Mouse (Mus musculus) kidney, embryonic 16.5 days (tissue): ENCODE measurements around the gene Doc2b. TPM values are rescaled to one million over a fixed set of nuclear protein-coding genes. Genes with fewer than 3 reads are reported as not detected.

ENCODE experiments used
- ATAC-seq: fragments of 200-750 bp; cut with Nextera tagmentation; 2 replicates; pipeline ENCODE4 v1.8.0; 2017; ENCODE audit warnings: moderate TSS enrichment; ENCODE audit not compliant: low FRiP score, low TSS enrichment
- H3K27ac ChIP-seq: fragments of 300-500 bp; sonication (generic); 2 replicates; pipeline ENCODE4 v1.5.1; 2014; ENCODE audit warnings: low read length
- H3K27me3 ChIP-seq: fragments of 300-500 bp; sonication (generic); 2 replicates; pipeline ENCODE4 v1.6.1; 2014; ENCODE audit warnings: low read length, control low read depth, mixed read lengths; ENCODE audit not compliant: insufficient read depth
- H3K36me3 ChIP-seq: fragments of 300-500 bp; sonication (generic); 2 replicates; pipeline ENCODE4 v1.6.1; 2014; ENCODE audit warnings: low read length, control low read depth, mixed read lengths; ENCODE audit not compliant: insufficient read depth
- H3K4me1 ChIP-seq: fragments of 300-500 bp; sonication (generic); 2 replicates; pipeline ENCODE4 v1.6.1; 2014; ENCODE audit warnings: low read length, control low read depth, mixed read lengths; ENCODE audit not compliant: insufficient read depth
- H3K4me2 ChIP-seq: fragments of 300-500 bp; sonication (generic); replicated peaks from 2 replicates; pipeline ENCODE4 v1.6.1; 2014; ENCODE audit warnings: low read depth, low read length
- H3K4me3 ChIP-seq: fragments of 300-500 bp; sonication (generic); 2 replicates; pipeline ENCODE4 v1.5.1; 2014; ENCODE audit warnings: mild to moderate bottlenecking, low read length
- H3K9ac ChIP-seq: fragments of 300-500 bp; sonication (generic); replicated peaks from 2 replicates; pipeline ENCODE4 v1.6.1; 2014; ENCODE audit warnings: low read length
- H3K9me3 ChIP-seq: fragments of 300-500 bp; sonication (generic); 2 replicates; pipeline ENCODE4 v1.6.1; 2016; ENCODE audit warnings: low read length, control low read depth
- WGBS: fragments of 180-500 bp; shearing (Covaris S2); extraction: QIAGEN DNeasy Blood & Tissue Kit; methylation state at CpG from one replicate; pipeline ENCODE4 v1.1.7; 2014; 5-methylcytosine and 5-hydroxymethylcytosine counted together
- polyA plus RNA-seq: library from polyadenylated mRNA; unstranded; fragments of >200 nt; fragmentation: Nextera tagmentation; extraction: Ambion mirVana; gene quantifications from 2 replicates; pipeline ENCODE4 v1.2.1, GENCODE M21; 2015

Doc2b gene
- 0.54 and 0.86 TPM in 2 replicates for polyA plus RNA-seq

DNA sequence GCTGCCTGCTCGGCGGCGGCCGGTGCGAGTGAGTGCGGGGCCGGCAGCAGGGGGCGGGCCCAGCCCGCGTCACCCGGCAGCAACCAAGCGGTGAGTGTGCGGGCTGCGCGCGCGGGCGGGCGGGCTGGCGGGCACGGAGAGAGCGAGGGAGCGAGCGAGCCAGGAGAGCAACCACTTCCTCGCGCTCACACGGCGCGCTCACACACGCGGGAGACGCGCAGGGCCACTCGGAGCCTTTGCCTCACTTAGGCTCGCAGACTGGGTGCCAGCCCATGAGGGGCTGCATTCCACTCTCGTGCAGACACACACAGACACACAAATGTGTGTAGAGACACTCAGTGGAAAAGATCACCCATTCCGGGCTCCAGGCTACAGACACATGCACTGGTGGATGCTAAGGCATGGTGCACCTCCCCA, at the start of gene Doc2b:
Gene Doc2b (minus strand): TSS at position 21 of the 417 bp plus-strand sequence.
- no peak within 1 kb of the TSS for H3K27ac ChIP-seq
- H3K4me3 ChIP-seq, result peak within 1 kb of the TSS; percentile 53
- WGBS, result 4% methylated on average over 30 of the region's 37 CpGs
- H3K27me3 ChIP-seq, result peaks cover 31% of the 10 kb centered on the region
- peak; percentile 59 for ATAC-seq
- H3K4me1 ChIP-seq, result peaks cover 26% of the 10 kb centered on the region
- peak within 1 kb of the TSS; percentile 73 for H3K9ac ChIP-seq
- no peaks in the 10 kb centered on the region for H3K36me3 ChIP-seq
- H3K4me2 ChIP-seq, result peak within 1 kb of the TSS; percentile 76
- no peaks in the 10 kb centered on the region for H3K9me3 ChIP-seq

DNA sequence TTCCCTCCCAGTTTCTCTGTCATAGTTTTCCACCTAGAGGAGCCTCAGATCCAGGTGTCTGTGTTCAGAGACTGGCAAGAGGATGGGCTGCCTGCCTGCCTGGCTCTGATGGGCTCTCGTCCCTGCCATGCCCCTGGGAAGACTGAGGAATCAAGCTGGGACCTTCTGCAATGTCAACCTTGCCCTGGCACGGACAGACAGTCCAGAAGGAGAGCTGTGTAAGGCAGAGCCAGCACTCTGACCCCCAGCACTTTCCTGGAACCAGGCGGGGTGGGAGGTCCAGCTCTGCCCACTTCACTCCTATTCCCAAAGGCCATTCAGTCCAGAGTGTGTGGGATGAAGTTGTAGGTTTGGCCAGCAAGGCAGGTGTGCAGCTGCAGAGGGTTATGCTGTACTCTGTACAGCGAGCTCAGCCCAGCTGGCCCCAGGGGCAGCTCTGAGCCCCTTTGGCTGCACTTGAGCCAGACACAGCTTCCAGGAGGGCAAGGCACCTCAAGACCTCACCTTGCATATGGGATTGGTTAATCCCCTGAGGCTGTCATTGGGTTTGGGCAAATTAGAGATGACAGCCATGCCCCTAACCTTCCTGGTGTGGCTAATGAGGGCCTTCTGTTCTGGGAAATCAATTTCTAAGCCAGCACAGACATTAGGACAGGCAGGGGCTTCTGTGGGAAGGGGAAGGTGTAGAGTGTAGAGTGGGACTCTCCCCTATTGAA, 47.2 kb upstream of the Doc2b start:
- no peak overlapping the region for H3K9ac ChIP-seq
- H3K36me3 ChIP-seq, result no peaks in the 10 kb centered on the region
- no peak; the same call in 1 of the 2 replicates for ATAC-seq
- no peak overlapping the region for H3K4me3 ChIP-seq
- no peaks in the 10 kb centered on the region for H3K9me3 ChIP-seq
- H3K4me2 ChIP-seq, result no peak overlapping the region
- WGBS, result 74% methylated on average over 4 of the region's 4 CpGs
- no peaks in the 10 kb centered on the region for H3K4me1 ChIP-seq
- H3K27ac ChIP-seq, result no peak overlapping the region
- no peaks in the 10 kb centered on the region for H3K27me3 ChIP-seq

DNA sequence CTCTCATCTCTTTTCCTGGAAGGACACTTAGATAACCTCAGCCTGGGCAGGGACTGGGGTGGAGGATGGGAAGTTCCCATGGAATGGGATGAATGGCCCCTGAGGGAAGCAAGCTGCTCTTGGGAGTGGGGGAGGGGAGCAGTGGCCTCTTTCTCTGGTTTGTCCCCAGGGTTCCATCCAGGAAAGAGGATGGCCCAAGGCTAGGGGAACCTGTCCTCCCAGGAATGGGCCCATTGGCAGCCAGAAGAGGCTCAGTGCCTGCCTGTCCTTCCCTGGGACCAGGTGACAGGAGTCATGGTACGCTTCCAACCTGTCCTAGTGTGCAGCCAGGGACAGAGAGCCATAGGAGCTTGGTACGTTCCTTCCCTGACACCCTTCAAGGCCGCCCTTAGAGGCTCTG, 45.7 kb upstream of the Doc2b start:
- WGBS, result 85% methylated on average over 3 of the region's 3 CpGs

DNA sequence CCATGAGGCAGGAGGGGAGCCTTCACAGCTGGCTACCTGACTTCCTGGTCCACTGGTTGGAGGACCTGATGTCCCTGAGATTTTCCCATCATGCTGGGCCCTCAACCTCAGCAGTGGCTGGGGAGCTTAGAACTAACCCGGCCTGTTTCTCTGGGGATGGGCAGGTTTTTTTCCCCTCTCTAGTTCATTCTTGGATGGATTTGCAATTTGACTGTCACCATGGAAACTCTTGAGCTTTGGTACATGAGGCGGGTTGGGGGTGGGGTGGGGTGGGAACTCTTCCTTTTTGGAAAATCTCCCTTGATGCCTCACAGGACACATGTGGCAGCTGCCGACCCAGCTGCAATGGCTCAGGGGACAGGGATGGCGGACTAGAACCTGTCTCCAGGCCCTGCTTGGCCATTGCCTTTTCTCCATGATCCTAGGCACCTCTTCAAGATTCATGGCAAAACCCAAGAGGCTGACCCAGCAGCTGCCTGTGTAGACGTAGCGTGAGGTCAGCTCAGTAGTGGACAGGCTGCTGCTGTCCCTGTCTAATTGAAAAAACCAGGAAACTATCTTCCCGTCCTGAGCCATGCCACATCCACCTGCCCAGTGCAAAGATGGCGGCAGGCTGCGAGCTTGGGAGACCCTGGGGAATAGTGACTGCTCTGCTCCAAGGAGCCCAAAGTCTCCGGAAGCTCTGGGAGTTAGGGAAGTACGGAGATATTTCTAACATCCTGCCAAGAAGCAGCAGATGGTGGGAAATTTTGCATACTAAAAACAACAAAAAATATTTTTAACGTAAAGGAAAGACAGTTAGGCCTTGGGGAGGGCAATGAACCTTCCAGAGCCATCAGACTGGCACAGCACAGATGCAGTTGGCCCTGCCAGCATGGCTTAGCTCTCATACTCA, 43.9 kb upstream of the Doc2b start:
- WGBS, result 80% methylated on average over 12 of the region's 12 CpGs

More for the DNA sequence above, 45.7 kb upstream of the Doc2b start:
- H3K27me3 ChIP-seq, result no peaks in the 10 kb centered on the region
- no peak overlapping the region for H3K4me3 ChIP-seq
- no peak overlapping the region for H3K27ac ChIP-seq
- no peaks in the 10 kb centered on the region for H3K4me1 ChIP-seq
- no peak overlapping the region for H3K4me2 ChIP-seq
- ATAC-seq, result no peak
- H3K36me3 ChIP-seq, result no peaks in the 10 kb centered on the region
- no peak overlapping the region for H3K9ac ChIP-seq
- no peaks in the 10 kb centered on the region for H3K9me3 ChIP-seq

GRCm38 (mm10) chr11:75838861-75839426, 43.1 kb upstream of the Doc2b start:
- no peaks in the 10 kb centered on the region for H3K36me3 ChIP-seq
- no peak for ATAC-seq
- H3K4me3 ChIP-seq, result no peak overlapping the region
- H3K4me1 ChIP-seq, result no peaks in the 10 kb centered on the region
- no peak overlapping the region for H3K4me2 ChIP-seq
- H3K9ac ChIP-seq, result no peak overlapping the region
- no peaks in the 10 kb centered on the region for H3K9me3 ChIP-seq
- 60% methylated on average over 10 of the region's 10 CpGs for WGBS
- H3K27me3 ChIP-seq, result no peaks in the 10 kb centered on the region
- no peak overlapping the region for H3K27ac ChIP-seq

More for the DNA sequence above, 43.9 kb upstream of the Doc2b start:
- ATAC-seq, result no peak
- Histone ChIP-seq H3K4me1 (no peaks in the 10 kb centered on the region), H3K9ac (no peak overlapping the region), H3K27ac (no peak overlapping the region), H3K9me3 (no peaks in the 10 kb centered on the region), H3K4me2 (no peak overlapping the region), H3K4me3 (no peak overlapping the region), H3K27me3 (no peaks in the 10 kb centered on the region), H3K36me3 (no peaks in the 10 kb centered on the region)

GRCm38 (mm10) chr11:75836240-75836610, 40.4 kb upstream of the Doc2b start:
- ATAC-seq, result no peak
- Histone ChIP-seq H3K9ac (no peak overlapping the region), H3K36me3 (no peaks in the 10 kb centered on the region), H3K9me3 (no peaks in the 10 kb centered on the region), H3K4me1 (no peaks in the 10 kb centered on the region), H3K4me2 (no peak overlapping the region), H3K27me3 (no peaks in the 10 kb centered on the region), H3K4me3 (no peak overlapping the region), H3K27ac (no peak overlapping the region)
- WGBS, result 78% methylated on average over 11 of the region's 11 CpGs

- no peak overlapping the region for H3K4me2 ChIP-seq
- no peaks in the 10 kb centered on the region for H3K9me3 ChIP-seq
- H3K36me3 ChIP-seq, result no peaks in the 10 kb centered on the region
- ATAC-seq, result no peak
- no peak overlapping the region for H3K9ac ChIP-seq
- 79% methylated on average over 11 of the region's 11 CpGs for WGBS
- no peaks in the 10 kb centered on the region for H3K27me3 ChIP-seq
- no peaks in the 10 kb centered on the region for H3K4me1 ChIP-seq
- H3K27ac ChIP-seq, result no peak overlapping the region
- H3K4me3 ChIP-seq, result no peak overlapping the region
Observed at GRCm38 (mm10) chr11:75835587-75836239, 39.9 kb upstream of the Doc2b start.

GRCm38 (mm10) chr11:75833081-75833480, 37.2 kb upstream of the Doc2b start:
- Histone ChIP-seq H3K4me1 (no peaks in the 10 kb centered on the region), H3K9me3 (peaks cover 6% of the 10 kb centered on the region; the same call in 1 of the 2 replicates), H3K9ac (no peak overlapping the region), H3K27ac (no peak overlapping the region), H3K27me3 (no peaks in the 10 kb centered on the region), H3K36me3 (peaks cover 6% of the 10 kb centered on the region; the same call in 1 of the 2 replicates), H3K4me3 (no peak overlapping the region), H3K4me2 (no peak overlapping the region)
- no peak for ATAC-seq
- 83% methylated on average over 6 of the region's 6 CpGs for WGBS

- no peaks in the 10 kb centered on the region for H3K27me3 ChIP-seq
- no peak for ATAC-seq
- WGBS, result 89% methylated on average over 3 of the region's 3 CpGs
- H3K4me3 ChIP-seq, result no peak overlapping the region
- peaks cover 6% of the 10 kb centered on the region; the same call in 1 of the 2 replicates for H3K36me3 ChIP-seq
- no peak overlapping the region for H3K27ac ChIP-seq
- no peak overlapping the region for H3K4me2 ChIP-seq
- no peak overlapping the region for H3K9ac ChIP-seq
- no peaks in the 10 kb centered on the region for H3K4me1 ChIP-seq
- H3K9me3 ChIP-seq, result peaks cover 6% of the 10 kb centered on the region; the same call in 1 of the 2 replicates
Observed at GRCm38 (mm10) chr11:75830386-75830785, 34.5 kb upstream of the Doc2b start.
